Mouse (Mus musculus) heart, embryonic 16.5 days (tissue): ENCODE measurements around the gene Zan. TPM values are rescaled to one million over a fixed set of nuclear protein-coding genes. Genes with fewer than 3 reads are reported as not detected.

Source experiments
- ATAC-seq: fragments of 200-750 bp; cut with Nextera tagmentation; replicated peaks from 2 replicates; pipeline ENCODE4 v1.8.0; 2017; ENCODE audit warnings: moderate number of reproducible peaks; ENCODE audit not compliant: insufficient read depth, low FRiP score; ENCODE audit errors: extremely low read depth
- H3K27ac ChIP-seq: fragments of 300-500 bp; sonication (generic); 2 replicates; pipeline ENCODE4 v1.5.1; 2014; ENCODE audit warnings: mild to moderate bottlenecking, low read length, control low read depth, moderate library complexity
- H3K27me3 ChIP-seq: fragments of 300-500 bp; sonication (generic); 2 replicates; pipeline ENCODE4 v1.6.1; 2014; ENCODE audit warnings: low read length, mixed read lengths; ENCODE audit not compliant: control insufficient read depth, insufficient read depth
- H3K36me3 ChIP-seq: fragments of 300-500 bp; sonication (generic); 2 replicates; pipeline ENCODE4 v1.6.1; 2014; ENCODE audit not compliant: control insufficient read depth, insufficient read depth
- H3K4me1 ChIP-seq: fragments of 300-500 bp; sonication (generic); 2 replicates; pipeline ENCODE4 v1.6.1; 2014; ENCODE audit warnings: low read length, mixed read lengths; ENCODE audit not compliant: control insufficient read depth, insufficient read depth
- H3K4me2 ChIP-seq: fragments of 300-500 bp; sonication (generic); 2 replicates; pipeline ENCODE4 v1.6.1; 2014; ENCODE audit warnings: low read depth, mild to moderate bottlenecking, control low read depth, low read length
- H3K4me3 ChIP-seq: fragments of 300-500 bp; sonication (generic); 2 replicates; pipeline ENCODE4 v1.5.1; 2014; ENCODE audit warnings: mild to moderate bottlenecking, control low read depth, low read length
- H3K9ac ChIP-seq: fragments of 300-500 bp; sonication (generic); 2 replicates; pipeline ENCODE4 v1.6.1; 2014; ENCODE audit warnings: low read length, control low read depth
- H3K9me3 ChIP-seq: fragments of 300-500 bp; sonication (generic); replicated peaks from 2 replicates; pipeline ENCODE4 v1.6.1; 2016; ENCODE audit warnings: low read length; ENCODE audit not compliant: control insufficient read depth
- WGBS: fragments of 180-500 bp; shearing (Covaris S2); extraction: QIAGEN DNeasy Blood & Tissue Kit; methylation state at CpG from one replicate; pipeline ENCODE4 v1.1.7; 2014; 5-methylcytosine and 5-hydroxymethylcytosine counted together
- polyA plus RNA-seq: library from polyadenylated mRNA; unstranded; fragments of >200 nt; fragmentation: Nextera tagmentation; extraction: Ambion mirVana; gene quantifications from 2 replicates; pipeline ENCODE4 v1.2.1, GENCODE M21; 2015

Gene Zan
- polyA plus RNA-seq, 1 experiment from 2014 or later, result 0.09 TPM

DNA sequence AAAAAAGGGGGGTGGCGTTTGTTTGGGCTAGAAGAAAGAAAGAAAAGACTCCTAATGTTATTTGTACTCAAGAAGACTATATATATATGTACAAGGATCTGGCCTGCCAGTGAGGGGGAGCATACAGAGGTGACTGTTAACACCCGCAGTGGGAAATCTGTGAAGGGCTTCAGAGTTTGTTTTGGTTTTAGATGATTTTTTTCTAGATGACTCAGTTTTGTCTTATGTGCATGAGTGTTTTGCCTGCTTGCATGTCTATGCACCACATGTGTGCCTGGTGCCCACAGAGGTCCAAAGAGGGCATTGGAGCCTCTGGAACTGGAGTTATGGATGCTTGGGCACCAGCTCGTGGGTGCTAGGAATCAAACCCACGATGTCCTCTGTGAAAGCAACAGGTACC lies 129.9 kb downstream of the Zan start:
- 79% methylated on average over 4 of the region's 4 CpGs for WGBS
- Histone ChIP-seq H3K27ac (peak overlapping the region; percentile 36; the same call in 1 of the 2 replicates), H3K4me2 (no peak overlapping the region), H3K9me3 (0 out of 2 replicates have a peak, but pooled peaks cover 3% of the 10 kb centered on the region), H3K4me3 (no peak overlapping the region), H3K27me3 (no peaks in the 10 kb centered on the region), H3K36me3 (no peaks in the 10 kb centered on the region), H3K9ac (no peak overlapping the region), H3K4me1 (peaks cover 26% of the 10 kb centered on the region)
- no peak for ATAC-seq

DNA sequence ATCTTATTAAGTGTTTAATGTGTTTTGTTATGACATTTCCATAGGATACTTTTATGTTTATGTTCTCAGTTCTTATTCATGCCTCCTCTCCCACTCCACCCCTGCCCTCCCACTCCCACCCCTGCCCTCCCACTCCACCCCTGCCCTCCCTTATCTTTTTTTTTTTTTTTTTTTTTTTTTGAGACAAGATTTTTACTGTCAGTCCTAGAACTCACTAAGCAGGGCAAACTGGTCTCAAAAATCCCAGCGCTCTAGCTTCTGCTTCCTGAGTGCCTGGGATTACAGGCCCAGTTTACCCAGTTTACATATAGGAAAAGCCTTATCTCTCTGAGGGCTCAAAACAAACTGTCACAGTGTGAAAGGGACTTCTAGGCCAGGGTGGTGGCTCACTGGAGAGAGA lies 130.5 kb downstream of the Zan start:
- no peak overlapping the region for H3K9ac ChIP-seq
- H3K27me3 ChIP-seq, result no peaks in the 10 kb centered on the region
- no peak overlapping the region for H3K4me3 ChIP-seq
- ATAC-seq, result no peak
- no peak overlapping the region for H3K4me2 ChIP-seq
- peaks cover 22% of the 10 kb centered on the region for H3K4me1 ChIP-seq
- peak overlapping the region; percentile 19; the same call in 1 of the 2 replicates for H3K27ac ChIP-seq
- H3K9me3 ChIP-seq, result 0 out of 2 replicates have a peak, but pooled peaks cover 3% of the 10 kb centered on the region
- H3K36me3 ChIP-seq, result no peaks in the 10 kb centered on the region
- 68% methylated on average over 1 of the region's 1 CpGs for WGBS

DNA sequence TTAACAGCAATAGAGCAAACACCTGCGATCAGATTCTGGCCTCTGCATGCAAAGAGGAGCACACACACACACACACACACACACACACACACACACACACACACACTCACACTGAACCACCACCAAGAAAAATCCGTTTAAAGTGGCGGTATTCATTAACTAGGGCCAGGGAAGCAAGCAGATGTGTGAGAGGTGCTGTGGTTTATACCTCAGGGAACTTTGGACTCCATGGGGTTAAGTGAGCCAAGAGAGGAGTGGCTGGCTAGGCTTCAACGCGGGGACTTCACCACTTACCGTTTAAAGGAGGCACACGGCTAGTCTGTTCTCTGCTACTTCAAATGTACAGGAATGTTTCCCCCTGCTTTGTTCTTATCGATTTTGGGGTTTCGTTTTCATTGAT lies 131.0 kb downstream of the Zan start:
- Histone ChIP-seq H3K9ac (peak overlapping the region; percentile 45; the same call in 1 of the 2 replicates), H3K36me3 (no peaks in the 10 kb centered on the region), H3K27me3 (no peaks in the 10 kb centered on the region), H3K4me3 (0 out of 2 replicates have a peak overlapping the region, but pooled peaks have one; percentile 8), H3K9me3 (0 out of 2 replicates have a peak, but pooled peaks cover 3% of the 10 kb centered on the region), H3K4me2 (peak overlapping the region; percentile 43), H3K4me1 (peaks cover 18% of the 10 kb centered on the region), H3K27ac (peak overlapping the region; percentile 19; the same call in 1 of the 2 replicates)
- WGBS, result 13% methylated on average over 9 of the region's 9 CpGs
- ATAC-seq, result no peak

GRCm38 (mm10) chr5:137343869-137344268 lies 133.0 kb downstream of the Zan start:
- Histone ChIP-seq H3K27me3 (no peaks in the 10 kb centered on the region), H3K9me3 (0 out of 2 replicates have a peak, but pooled peaks cover 3% of the 10 kb centered on the region), H3K4me2 (no peak overlapping the region), H3K4me3 (no peak overlapping the region), H3K27ac (no peak overlapping the region), H3K4me1 (peaks cover 22% of the 10 kb centered on the region), H3K9ac (no peak overlapping the region), H3K36me3 (no peaks in the 10 kb centered on the region)
- no peak for ATAC-seq

DNA sequence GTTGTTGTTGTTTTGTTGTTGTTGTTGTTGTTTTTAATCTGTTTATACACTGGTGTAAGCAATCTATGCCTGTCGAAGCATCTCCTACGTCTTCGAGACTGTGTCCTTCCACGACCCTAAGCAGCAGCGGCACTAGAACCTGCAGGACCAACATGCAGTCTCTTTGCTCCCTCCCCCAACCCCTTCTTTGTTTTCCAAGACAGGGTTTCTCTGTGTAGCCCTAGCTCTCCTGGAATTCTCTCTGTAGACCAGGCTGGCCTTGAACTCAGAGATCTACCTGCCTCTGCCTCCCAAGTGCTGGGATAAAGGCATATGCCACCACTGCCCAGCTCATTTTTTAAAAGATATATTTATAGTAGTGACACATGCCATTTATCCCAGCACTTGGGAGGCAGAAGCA lies 133.5 kb downstream of the Zan start:
- no peak overlapping the region for H3K4me2 ChIP-seq
- peaks cover 21% of the 10 kb centered on the region for H3K4me1 ChIP-seq
- no peak overlapping the region for H3K4me3 ChIP-seq
- no peak for ATAC-seq
- H3K9me3 ChIP-seq, result 0 out of 2 replicates have a peak, but pooled peaks cover 3% of the 10 kb centered on the region
- WGBS, result 89% methylated on average over 5 of the region's 5 CpGs
- H3K9ac ChIP-seq, result no peak overlapping the region
- H3K36me3 ChIP-seq, result no peaks in the 10 kb centered on the region
- H3K27ac ChIP-seq, result no peak overlapping the region
- no peaks in the 10 kb centered on the region for H3K27me3 ChIP-seq

DNA sequence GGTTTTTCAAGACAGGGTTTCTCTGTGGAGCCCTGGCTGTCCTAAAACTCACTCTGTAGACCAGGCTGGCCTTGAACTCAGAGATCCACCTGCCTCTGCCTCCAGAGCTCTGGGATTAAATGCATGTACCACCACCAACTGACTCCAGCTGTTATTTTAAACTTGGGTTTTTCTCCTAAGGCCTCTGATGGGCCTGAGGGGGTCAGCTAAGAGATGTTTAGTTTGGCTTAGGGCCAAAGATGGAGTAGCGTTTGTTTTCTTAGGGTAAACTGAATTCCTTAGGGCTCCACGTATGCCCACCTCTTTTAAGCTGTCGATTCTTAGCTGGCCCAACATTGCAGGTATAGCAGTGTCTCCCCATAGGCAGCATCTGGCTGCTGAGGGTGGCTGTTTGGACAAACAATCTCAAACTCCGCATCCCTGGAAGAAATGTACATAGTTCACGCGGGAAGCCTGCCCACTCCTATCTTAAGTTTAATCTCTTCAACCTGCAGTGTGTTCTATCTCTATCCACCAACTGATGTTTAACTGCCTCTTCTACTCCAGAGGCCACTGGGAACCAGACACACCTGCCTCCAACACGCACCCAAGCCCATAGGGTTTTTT lies 134.4 kb downstream of the Zan start:
- ATAC-seq, result no peak
- WGBS, result 52% methylated on average over 7 of the region's 7 CpGs
- Histone ChIP-seq H3K27ac (no peak overlapping the region), H3K4me2 (no peak overlapping the region), H3K9me3 (0 out of 2 replicates have a peak, but pooled peaks cover 3% of the 10 kb centered on the region), H3K27me3 (no peaks in the 10 kb centered on the region), H3K9ac (no peak overlapping the region), H3K4me3 (no peak overlapping the region), H3K4me1 (peaks cover 25% of the 10 kb centered on the region), H3K36me3 (no peaks in the 10 kb centered on the region)

DNA sequence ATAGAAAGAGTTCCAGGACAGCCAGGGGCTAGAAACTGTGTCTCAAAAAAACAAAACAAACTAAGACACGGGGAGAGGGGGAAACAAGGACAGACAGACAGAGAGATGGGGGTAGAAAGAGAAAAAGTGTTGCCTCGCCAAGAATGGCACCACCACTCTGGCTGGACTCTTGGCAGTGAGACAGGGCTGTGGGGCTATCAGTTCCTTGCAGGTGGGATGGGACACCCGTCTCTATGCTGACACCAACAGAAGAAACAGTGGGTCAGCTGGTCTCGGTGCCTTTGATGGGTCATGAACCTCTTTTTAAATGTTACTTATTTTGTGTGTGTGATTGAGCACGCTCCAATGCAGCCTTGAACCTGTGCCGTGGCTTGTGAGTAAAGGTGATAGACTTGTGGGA lies 136.6 kb downstream of the Zan start:
- H3K9ac ChIP-seq, result no peak overlapping the region
- WGBS, result 74% methylated on average over 6 of the region's 6 CpGs
- no peak overlapping the region for H3K4me2 ChIP-seq

DNA sequence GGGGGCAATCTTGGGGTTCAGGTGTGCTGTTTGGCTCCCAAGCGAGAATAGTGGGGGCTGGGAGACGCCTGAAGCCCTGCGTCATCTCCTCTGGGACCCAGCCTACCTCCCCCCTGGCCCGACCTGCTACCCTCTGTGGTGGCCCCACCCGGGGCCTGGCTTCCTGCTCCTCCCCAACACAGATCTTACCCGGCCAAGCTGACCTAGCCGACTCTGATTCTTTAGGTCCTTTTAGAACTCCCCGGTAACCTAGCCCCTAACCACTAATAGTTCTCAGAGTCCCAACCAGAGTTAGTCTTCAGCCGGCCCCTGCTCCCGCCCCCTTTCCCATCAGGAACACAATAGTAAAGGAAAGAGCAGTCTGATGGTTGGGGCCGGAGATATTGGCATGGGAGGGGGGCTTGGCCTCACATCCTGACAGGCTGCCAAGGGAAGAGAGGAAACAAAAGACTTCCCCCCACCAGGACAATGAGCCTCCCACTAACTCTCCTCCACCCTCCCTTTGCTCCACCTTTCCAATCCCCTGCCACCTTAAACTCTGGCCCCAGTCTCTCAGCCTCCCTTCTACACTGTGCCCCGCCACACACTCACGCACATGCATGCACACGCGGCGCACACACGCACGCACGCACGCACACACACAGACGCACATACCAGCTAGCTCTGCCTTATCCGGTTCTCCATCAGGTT lies 137.4 kb downstream of the Zan start:
- Histone ChIP-seq H3K4me1 (peaks cover 14% of the 10 kb centered on the region), H3K27me3 (no peaks in the 10 kb centered on the region), H3K27ac (peak overlapping the region; percentile 91), H3K36me3 (no peaks in the 10 kb centered on the region), H3K9me3 (0 out of 2 replicates have a peak, but pooled peaks cover 3% of the 10 kb centered on the region), H3K4me2 (peak overlapping the region; percentile 75), H3K9ac (peak overlapping the region; percentile 74), H3K4me3 (peak overlapping the region; percentile 55)
- peak; percentile 64 for ATAC-seq
- 24% methylated on average over 22 of the region's 22 CpGs for WGBS

More for the DNA sequence above, 136.6 kb downstream of the Zan start:
- Histone ChIP-seq H3K36me3 (no peaks in the 10 kb centered on the region), H3K9me3 (0 out of 2 replicates have a peak, but pooled peaks cover 3% of the 10 kb centered on the region), H3K4me1 (peaks cover 14% of the 10 kb centered on the region), H3K27ac (peak overlapping the region; percentile 91), H3K4me3 (no peak overlapping the region), H3K27me3 (no peaks in the 10 kb centered on the region)
- ATAC-seq, result no peak

GRCm38 (mm10) chr5:137338663-137339289 lies 138.1 kb downstream of the Zan start:
- H3K4me1 ChIP-seq, result peaks cover 14% of the 10 kb centered on the region
- WGBS, result 2% methylated on average over 11 of the region's 11 CpGs
- peak; percentile 42 for ATAC-seq
- H3K4me2 ChIP-seq, result peak overlapping the region; percentile 75
- H3K36me3 ChIP-seq, result no peaks in the 10 kb centered on the region
- peak overlapping the region; percentile 91 for H3K27ac ChIP-seq
- H3K9me3 ChIP-seq, result 0 out of 2 replicates have a peak, but pooled peaks cover under 1% of the 10 kb centered on the region
- H3K4me3 ChIP-seq, result peak overlapping the region; percentile 55
- H3K27me3 ChIP-seq, result no peaks in the 10 kb centered on the region
- H3K9ac ChIP-seq, result peak overlapping the region; percentile 74
